Mouse (Mus musculus): ENCODE results near the gene Ppp1r12a.

The Ppp1r12a gene

DNA sequence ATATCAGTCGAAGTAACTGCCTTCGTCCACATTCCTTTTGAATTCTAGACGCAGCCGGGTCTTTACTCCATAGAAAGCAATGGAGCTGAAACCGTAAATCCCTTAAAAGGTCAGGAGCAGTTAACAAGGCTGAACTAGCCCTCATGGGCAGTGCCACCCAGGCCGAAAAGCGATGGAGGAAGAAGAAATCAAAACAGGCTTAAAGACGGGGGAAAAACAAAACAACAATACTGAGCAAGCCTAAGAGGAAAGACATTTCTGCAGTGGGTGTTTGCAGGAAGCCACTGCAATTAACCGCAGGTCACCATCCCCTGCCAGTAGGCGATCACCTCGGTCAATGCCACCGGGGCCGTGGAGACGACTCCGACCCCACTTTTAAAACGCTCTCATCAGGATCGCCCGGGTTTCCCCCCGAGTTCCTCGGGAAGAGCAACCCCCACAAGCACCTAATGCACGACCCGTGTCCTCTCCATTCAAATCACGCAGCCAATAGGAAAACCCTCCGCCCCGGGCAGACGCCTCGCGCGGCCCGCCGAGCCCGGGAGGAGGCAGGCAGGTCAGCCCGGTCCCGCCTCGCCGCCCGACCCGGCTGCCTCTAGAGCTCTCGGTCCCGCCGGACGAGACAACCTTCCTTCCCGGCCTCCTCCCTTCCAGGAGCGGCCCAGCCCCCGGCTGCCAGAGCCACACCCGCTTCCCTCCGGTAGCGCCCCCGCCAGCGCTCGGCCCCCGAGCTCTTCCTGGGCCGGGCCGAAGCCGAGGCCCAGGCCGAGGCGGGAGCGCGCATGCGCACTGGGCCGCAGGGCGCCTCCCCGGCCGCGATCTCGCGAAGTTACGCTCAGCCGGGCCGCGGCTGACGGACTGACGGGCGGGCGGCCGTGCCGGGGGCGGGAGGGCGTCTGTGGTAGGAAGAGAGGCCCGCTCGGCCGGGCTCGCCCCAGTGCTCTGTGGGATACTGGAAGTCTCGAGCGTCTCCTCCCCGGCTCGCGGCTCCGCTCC lies at the start of gene Ppp1r12a:
Ppp1r12a (plus strand) TSS at position 933 of the 996 bp plus-strand sequence.
- peak; percentile 90 for DNase-seq (ENCODE audit: low read depth, low spot score)

DNA sequence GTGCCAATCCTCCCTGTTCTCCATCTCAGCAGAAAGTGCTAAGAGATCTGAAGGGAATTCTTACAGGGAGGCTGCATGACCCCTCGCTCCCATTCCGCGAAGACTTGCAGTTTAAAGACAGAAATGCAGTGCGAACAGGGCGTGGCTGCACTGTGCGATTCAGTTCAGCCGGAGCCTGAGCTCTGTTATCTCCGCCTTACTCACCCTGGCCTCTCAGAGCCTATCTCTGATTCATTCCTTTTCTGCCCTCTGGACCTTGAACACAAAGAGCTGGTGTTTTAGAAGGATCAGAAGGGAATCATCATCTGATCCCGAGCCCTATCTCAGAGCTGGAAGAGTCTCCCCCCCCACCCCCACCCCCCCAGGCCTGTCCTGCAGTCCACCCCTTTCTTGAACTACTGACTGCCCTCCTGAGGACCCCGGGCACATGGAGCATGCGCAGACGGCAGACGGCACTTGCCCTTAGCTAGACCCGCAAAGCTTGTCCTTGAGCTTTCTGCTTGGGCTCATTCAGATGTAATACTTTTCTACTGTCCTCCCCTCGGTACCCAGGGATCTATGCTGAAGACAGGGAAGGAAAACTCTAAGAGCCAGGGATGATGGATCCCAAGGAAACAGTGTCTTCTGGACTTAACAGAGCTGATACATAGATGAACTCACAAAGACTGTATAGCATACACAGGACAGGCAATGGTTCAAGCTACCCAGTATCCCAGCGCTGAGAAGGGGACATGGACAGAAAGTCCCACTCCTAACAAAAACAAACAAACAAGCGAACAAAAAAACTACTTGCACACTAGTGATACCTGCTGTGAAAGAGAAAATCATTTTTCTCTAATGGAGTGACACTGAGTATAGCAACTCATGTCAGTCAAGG lies 48.4 kb upstream of the Ppp1r12a start:
- no peak for DNase-seq (ENCODE audit: low read depth, low spot score)

GRCm38 (mm10) chr10:108118200-108119163 lies 43.5 kb upstream of the Ppp1r12a start:
- no peak for DNase-seq (ENCODE audit: low read depth, low spot score)

DNA sequence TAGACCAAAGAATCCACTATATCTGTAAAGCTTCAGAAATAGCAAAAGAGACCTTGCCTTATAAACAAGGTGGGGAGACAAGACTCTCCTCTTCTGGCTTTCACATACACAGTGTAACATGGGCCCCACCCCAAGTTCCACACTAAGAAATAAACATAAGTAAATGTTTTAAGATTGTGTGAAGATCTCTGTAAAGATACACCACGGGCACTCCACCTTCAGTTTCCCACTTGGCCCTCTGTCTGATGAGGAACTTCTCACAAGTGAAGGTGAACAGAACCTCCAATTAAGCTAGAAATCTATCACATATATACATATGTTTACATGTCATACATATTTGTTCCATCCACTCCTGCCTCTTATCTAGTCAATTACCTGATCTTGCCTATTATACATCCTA lies 42.6 kb upstream of the Ppp1r12a start:
- no peak for DNase-seq (ENCODE audit: low read depth, low spot score)

GRCm38 (mm10) chr10:108124934-108125599 lies 36.9 kb upstream of the Ppp1r12a start:
- no peak for DNase-seq (ENCODE audit: low read depth, low spot score)

- DNase-seq (ENCODE audit: low read depth, low spot score): no peak
These were observed 32.8 kb upstream of the Ppp1r12a start for GRCm38 (mm10) chr10:108129167-108129566.

DNA sequence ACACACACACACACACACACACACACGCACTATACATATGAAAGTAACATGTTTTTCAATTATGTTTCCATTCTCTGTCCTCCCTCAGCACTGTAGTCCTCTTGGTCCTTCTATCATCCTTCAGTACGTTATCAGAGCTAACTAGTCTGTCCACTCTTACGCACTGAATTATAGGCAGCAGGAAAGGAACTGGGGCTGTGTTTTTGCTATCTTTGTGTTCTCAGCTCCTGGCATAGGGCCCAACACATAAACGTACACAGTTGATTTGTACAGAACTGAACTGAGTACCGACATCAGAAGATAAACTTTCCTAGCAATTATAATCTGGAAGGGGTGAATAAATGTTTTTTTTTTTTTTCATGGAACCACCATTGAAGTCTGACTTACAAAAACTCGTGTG lies 30.1 kb upstream of the Ppp1r12a start:
- no peak for DNase-seq (ENCODE audit: low read depth, low spot score)

GRCm38 (mm10) chr10:108133253-108133652 lies 28.7 kb upstream of the Ppp1r12a start:
- no peak for DNase-seq (ENCODE audit: low read depth, low spot score)

- DNase-seq (ENCODE audit: low read depth, low spot score): no peak
These were observed 28.2 kb upstream of the Ppp1r12a start for GRCm38 (mm10) chr10:108133745-108134144.

- DNase-seq (ENCODE audit: low read depth, low spot score): no peak
These were observed 23.6 kb upstream of the Ppp1r12a start for GRCm38 (mm10) chr10:108138347-108138746.

GRCm38 (mm10) chr10:108139788-108140187 lies 22.2 kb upstream of the Ppp1r12a start:
- DNase-seq (ENCODE audit: low read depth, low spot score): no peak

GRCm38 (mm10) chr10:108140742-108141141 lies 21.3 kb upstream of the Ppp1r12a start:
- DNase-seq (ENCODE audit: low read depth, low spot score): no peak

GRCm38 (mm10) chr10:108143991-108144525 lies 17.9 kb upstream of the Ppp1r12a start:
- DNase-seq (ENCODE audit: low read depth, low spot score): no peak

DNA sequence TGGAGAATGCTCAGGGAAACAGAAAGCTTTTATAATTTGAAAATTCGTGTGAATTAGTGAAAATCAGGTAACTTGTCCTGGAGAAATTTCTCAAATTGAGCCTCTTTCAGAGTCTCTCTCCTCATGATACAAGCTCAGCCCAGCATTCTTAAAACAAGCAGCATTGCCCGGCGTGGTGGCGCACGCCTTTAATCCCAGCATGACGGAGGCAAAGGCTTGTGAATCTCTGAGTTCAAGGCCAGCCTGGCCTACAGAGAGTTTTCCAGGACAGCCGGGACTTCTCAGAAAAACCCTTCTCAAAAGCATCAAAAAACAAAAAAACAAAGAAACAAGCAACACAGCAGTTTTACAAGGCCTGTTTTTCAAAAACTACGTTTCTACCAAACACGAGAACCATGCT lies 16.3 kb upstream of the Ppp1r12a start:
- DNase-seq (ENCODE audit: low read depth, low spot score): no peak

DNA sequence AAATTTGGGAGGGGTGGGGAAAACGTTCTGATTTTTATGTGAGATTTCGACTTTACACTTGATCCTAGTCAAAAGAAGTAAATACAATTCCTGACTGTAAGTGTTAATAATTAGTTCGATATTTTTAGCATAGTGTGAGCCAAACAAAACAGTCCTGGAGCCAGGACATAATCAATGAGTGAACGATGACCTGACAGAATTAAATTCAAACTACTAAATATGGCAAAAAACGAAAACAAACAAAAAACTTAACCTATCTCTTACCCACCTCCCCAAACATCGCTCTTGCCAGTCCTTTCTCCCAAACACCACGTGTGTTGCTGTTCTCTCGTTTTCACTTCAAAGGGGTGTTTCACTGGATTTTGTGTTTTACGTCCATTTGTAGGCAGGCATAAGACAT lies 15.0 kb upstream of the Ppp1r12a start:
- no peak for DNase-seq (ENCODE audit: low read depth, low spot score)

- no peak for DNase-seq (ENCODE audit: low read depth, low spot score)
These were observed 8.7 kb upstream of the Ppp1r12a start for GRCm38 (mm10) chr10:108153301-108153700.

GRCm38 (mm10) chr10:108155042-108155686 lies 6.8 kb upstream of the Ppp1r12a start:
- no peak for DNase-seq (ENCODE audit: low read depth, low spot score)

GRCm38 (mm10) chr10:108155687-108156067 lies 6.3 kb upstream of the Ppp1r12a start:
- DNase-seq (ENCODE audit: low read depth, low spot score): no peak

DNA sequence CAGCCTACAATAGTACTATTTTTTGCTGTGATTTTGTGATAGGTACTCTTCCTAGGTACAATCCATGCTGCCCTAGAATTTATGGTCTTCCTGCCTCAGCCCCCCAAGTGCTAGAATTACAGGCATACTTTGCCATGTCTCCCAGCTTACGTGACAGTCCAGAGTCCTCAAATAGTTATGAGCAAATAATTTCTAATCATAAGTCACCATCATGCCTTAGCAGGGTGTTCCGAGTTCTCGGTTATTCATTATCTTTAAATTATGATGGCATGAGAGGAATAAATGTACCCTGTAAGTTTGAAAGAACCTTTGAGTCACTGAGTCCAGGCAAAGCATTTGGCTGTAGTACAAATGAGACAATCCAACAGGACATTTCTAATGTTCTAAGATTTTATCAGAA lies 5.9 kb upstream of the Ppp1r12a start:
- no peak for DNase-seq (ENCODE audit: low read depth, low spot score)

- DNase-seq (ENCODE audit: low read depth, low spot score): no peak
These were observed 3.0 kb upstream of the Ppp1r12a start for GRCm38 (mm10) chr10:108159002-108159401.

Measured in embryo, embryonic 11.5 days (tissue).